Mouse (Mus musculus) spleen, embryonic (tissue): ENCODE data around the gene Dennd1a.

Experiments
- CTCF ChIA-PET: fragments of 350-600 bp; sonication (Branson Sonifier 250); formaldehyde crosslinking; loops from one replicate; lab custom pipeline; 2022; lab: Charles Lee

The Dennd1a gene

DNA sequence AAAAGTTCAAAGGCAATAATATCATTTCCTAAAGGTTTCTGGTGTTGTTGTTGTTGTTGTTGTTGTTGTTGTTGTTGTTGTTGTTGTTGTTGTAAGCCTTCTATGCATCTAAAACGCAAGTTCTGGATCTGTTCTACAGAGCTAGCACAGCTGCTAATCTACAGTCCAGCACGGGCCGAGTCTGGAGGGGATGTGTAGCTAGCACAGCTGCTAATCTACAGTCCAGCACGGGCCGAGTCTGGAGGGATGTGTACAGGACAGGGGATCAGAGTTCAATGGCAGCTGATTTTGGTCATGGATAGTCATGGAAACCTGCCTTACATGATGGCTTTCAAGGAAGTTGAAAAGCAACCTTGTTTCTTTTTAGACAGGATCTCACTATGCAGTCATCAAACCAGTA, 57.3 kb downstream of the Dennd1a start:
- CTCF ChIA-PET = no interaction called here

- CTCF ChIA-PET = interaction anchor here (0.7 kb wide), 1 partner anchor 22 kb away, joined by 3 read pairs; no protein-coding TSS in a partner anchor
Observed at GRCm38 (mm10) chr2:38223759-38224158, 63.4 kb downstream of the Dennd1a start.

GRCm38 (mm10) chr2:38221461-38221860, 65.7 kb downstream of the Dennd1a start:
- CTCF ChIA-PET = interaction anchor here (0.7 kb wide), 1 partner anchor 203 kb away, joined by 3 read pairs; no protein-coding TSS in a partner anchor

DNA sequence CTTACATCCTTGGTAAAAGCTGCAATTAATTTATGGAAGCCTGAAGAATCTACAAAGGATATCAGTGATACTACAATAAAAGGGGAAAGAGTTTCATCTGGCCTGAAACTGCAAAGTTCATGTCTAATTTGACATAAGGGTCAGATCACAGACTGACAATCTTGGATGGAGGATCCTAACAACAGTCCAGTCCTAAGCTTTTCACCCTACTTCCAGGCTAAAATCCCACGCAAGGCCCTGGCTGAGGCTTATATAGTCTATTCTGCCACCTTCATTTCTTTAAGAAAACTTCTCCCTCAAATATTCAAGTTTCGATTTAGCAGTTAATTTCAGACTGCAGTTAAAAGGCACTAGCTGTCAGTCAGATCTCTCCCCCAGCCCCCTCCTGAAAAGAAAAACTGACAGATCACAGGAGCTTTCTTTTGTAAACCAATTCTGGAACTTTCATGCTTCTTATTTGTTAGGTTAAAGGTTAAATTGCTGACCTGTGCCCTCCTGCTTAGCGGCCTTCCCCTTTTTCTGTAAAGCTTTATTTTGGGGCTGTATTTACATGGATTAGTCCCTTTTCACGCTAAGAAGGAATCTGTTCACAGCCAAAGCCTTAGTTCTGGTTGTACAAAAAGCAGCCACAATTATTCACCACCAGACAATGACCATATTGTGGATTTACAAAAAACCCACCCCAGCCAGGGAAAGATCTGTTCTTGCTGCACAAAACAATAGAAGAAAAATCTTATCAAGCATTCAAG, 66.3 kb downstream of the Dennd1a start:
- CTCF ChIA-PET = no interaction called here

GRCm38 (mm10) chr2:38219666-38220065, 67.5 kb downstream of the Dennd1a start:
- CTCF ChIA-PET = no interaction called here

GRCm38 (mm10) chr2:38213041-38213440, 74.1 kb downstream of the Dennd1a start:
- CTCF ChIA-PET = no interaction called here

DNA sequence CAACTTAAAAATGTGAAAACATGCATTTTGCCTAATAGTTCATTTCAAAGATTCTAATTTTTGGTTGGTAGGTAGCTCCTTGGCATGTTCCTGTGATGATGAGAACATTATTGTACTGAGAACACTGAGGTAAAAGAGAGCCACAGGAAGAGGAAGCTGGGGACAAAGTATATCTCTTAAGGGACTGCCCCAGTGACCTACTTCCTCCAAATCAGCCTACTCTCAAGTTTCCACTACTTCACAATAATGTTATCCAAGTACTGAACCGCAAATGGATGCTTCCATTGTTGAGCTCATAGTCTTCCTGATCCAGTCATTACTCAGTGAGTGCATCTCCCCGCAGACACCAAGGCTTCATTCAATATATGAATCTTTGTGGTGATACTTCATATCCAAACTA, 75.8 kb downstream of the Dennd1a start:
- CTCF ChIA-PET = no interaction called here

DNA sequence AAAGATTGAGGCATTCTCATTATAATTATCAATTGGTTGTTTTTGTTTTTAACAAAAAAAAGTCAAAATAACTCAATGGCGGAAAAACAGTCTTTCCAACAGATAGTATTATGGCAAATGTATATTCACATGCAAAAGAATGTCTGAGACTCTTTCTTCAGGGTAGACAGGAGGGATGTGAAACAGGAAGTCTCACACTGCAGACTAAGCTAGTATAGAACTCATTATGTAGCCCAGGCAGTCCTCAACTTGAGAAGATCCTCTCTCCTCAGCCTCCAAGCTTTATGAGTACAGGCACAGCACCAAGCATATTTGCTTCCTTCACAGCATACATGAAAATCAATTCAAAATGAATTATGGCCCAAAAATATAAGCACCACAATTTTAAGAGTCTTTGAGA, 79.4 kb downstream of the Dennd1a start:
- CTCF ChIA-PET = no interaction called here

DNA sequence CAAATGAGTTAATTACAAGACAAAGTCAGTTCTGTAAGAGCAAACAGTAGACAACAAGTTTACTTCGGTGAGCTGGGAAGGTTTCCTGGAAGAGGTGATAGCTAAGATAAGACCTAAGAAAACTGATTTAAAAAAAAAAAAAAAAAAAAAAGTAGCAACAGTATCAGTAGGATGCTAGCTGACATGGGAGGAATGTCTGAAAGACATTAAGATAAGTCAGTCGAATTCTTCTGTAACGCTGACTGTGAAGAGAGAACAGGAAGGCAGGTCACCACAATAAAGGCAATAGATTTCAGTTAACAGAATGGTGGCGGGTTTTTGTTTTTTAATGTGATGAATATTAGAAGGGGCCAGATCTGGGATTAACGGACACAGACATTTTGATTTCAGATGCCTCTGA, 81.9 kb downstream of the Dennd1a start:
- CTCF ChIA-PET = no interaction called here

- CTCF ChIA-PET = no interaction called here
Observed at GRCm38 (mm10) chr2:38204696-38205095, 82.5 kb downstream of the Dennd1a start.

DNA sequence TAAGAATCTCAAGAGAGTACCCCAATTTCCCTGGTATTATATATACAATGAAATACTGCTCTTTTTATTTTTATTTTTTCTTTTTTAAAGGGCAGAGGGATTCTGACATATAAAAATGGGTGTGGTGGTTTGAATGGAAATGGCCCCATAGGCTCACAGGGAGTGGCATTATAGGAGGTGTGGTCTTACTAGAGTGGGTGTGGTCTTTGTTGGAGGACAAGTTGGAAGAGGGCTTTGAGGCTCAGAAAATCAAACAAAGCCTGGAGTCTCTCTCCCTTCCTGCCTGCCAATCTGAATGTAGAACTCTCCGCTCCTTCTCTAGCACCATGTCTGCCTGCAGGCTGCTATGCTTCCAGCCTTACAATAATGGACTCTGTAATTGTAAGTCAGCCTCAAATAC, 89.1 kb downstream of the Dennd1a start:
- CTCF ChIA-PET = no interaction called here

- CTCF ChIA-PET = interaction anchor here (0.6 kb wide), 2 partner anchors 179 to 383 kb away, joined by 4 read pairs; no protein-coding TSS in a partner anchor
Observed at GRCm38 (mm10) chr2:38196199-38197060, 90.8 kb downstream of the Dennd1a start.

- CTCF ChIA-PET = interaction anchor here (0.6 kb wide), 1 partner anchor 19 kb away, joined by 6 read pairs; no protein-coding TSS in a partner anchor
Observed at GRCm38 (mm10) chr2:38192007-38192406, 95.2 kb downstream of the Dennd1a start.

DNA sequence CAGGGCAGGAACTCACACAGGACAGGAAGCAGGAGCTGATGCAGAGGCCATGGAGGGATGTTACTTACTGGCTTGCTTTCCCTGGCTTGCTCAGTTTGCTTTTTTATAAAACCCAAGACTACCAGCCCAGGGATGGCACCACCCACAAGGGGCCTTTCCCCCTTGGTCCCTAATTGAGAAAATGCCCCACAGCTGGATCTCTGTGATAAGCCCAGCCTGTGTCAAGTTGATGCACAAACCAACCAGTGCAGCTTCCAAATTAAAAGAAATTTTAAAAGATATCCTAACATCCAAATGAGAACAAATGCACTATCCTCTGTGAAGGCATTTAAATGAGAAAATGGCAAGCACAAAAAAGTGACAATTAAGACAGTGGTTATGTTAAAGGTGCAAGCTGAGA, 95.6 kb downstream of the Dennd1a start:
- CTCF ChIA-PET = interaction anchor here (0.6 kb wide), 1 partner anchor 19 kb away, joined by 6 read pairs; no protein-coding TSS in a partner anchor

- CTCF ChIA-PET = interaction anchor here (0.7 to 0.9 kb wide), 2 partner anchors 24 to 126 kb away, joined by 3 to 4 read pairs; no protein-coding TSS in a partner anchor
Observed at GRCm38 (mm10) chr2:38186438-38186837, 100.8 kb downstream of the Dennd1a start.

DNA sequence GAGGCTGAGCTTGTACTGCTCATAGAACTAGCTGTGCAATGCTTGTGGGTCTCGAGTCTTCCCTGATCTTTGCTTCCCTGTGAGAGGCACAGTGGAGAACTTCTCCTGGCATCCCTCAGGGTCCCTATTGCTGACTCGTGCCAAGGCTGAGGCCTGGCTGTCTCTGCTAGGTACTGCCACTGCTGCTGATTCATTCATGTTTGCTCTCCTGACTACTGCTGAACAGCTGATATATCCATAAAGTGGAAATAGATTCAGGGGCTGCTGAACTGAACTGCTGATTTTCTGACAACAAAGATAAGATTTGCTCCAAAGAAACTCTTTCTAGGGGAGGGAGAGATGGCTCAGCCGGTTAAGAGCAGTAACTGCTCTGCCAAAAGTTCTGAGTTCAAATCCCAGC, 102.2 kb downstream of the Dennd1a start:
- CTCF ChIA-PET = interaction anchor here (0.5 to 0.6 kb wide), 2 partner anchors 22 to 90 kb away, joined by 3 read pairs; no protein-coding TSS in a partner anchor

DNA sequence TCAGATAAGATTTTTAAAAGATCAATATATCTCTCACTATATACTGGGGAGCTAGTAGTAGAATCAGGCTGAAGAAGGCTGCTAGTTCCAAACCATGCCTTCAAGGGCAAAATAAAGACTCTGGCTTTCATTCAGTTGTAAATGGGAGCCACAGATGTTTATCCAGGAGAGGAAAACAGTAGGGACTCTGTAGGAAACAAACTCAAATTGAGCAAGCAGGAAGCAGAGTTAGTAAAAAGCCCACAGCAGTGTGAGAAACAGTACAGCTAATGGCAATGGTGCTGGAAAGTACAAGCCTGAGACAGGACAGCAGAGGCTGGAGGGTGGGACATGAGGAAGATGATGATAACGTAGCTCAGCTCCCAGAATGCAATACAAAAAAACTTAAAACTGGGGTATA, 103.3 kb downstream of the Dennd1a start:
- CTCF ChIA-PET = no interaction called here

- CTCF ChIA-PET = interaction anchor here (0.6 kb wide), 3 partner anchors 20 to 639 kb away, joined by 3 to 7 read pairs (median 3); no protein-coding TSS in a partner anchor
Observed at GRCm38 (mm10) chr2:38182283-38182682, 104.9 kb downstream of the Dennd1a start.

DNA sequence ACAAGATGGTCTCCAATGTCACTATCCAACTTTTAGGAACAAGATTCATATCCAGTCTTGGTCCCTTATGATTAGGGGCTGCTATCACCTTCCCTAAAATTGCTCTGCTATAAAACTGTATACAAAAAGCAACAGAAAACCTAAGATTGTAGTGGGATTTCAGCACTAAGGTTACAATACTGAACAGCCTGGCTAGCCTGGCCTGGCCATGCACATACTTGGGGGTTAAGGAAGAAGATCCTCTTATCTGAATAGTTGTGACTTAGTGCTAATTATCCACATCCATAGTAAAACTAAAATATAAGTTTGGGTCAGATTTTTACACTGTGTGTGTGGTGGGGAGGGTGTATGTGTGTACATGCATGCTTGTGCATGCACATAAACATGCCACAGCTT, 109.6 kb downstream of the Dennd1a start:
- CTCF ChIA-PET = no interaction called here

- CTCF ChIA-PET = no interaction called here
Observed at GRCm38 (mm10) chr2:38176870-38177582, 110.2 kb downstream of the Dennd1a start.

- CTCF ChIA-PET = no interaction called here
Observed at GRCm38 (mm10) chr2:38175276-38175675, 111.9 kb downstream of the Dennd1a start.
